Mouse (Mus musculus) CH12.LX (cell line): ENCODE measurements around the gene Plcb1. TPM values are rescaled to one million over a fixed set of nuclear protein-coding genes. Genes with fewer than 3 reads are reported as not detected.

Experiments
- DNase-seq: peaks from one replicate; pipeline ENCODE4 v3.0.0-alpha.2; 2013; ENCODE audit errors: extremely low read depth
- H3K27ac ChIP-seq: 2 replicates; pipeline ENCODE4 v1.5.1; 2012; ENCODE audit warnings: low read depth, mild to moderate bottlenecking, control low read depth, moderate library complexity; ENCODE audit not compliant: insufficient read depth
- H3K27me3 ChIP-seq: replicated peaks from 2 replicates; pipeline ENCODE3; 2012; ENCODE audit warnings: inconsistent platforms
- H3K36me3 ChIP-seq, 2 experiments: replicated peaks in 1 of 2; 2 replicates each; pipeline versions ENCODE3 to v1.6.1; 2012; ENCODE audit warnings: inconsistent platforms in 1 of 2, low read length in 1 of 2, mild to moderate bottlenecking in 1 of 2, mixed read lengths in 1 of 2, moderate library complexity in 1 of 2; ENCODE audit not compliant: control insufficient read depth in 1 of 2, insufficient read depth in 1 of 2
- H3K4me1 ChIP-seq, 2 experiments: 2 replicates each; pipeline ENCODE4 v1.6.1; 2012; ENCODE audit warnings: inconsistent platforms in 1 of 2, moderate library complexity in 1 of 2; ENCODE audit not compliant: insufficient read depth in 2 of 2, control insufficient read depth in 1 of 2
- H3K4me2 ChIP-seq: 2 replicates; pipeline ENCODE4 v1.6.1; 2012; ENCODE audit warnings: low read depth, mild to moderate bottlenecking, control low read depth; ENCODE audit not compliant: poor library complexity, insufficient read depth, severe bottlenecking
- H3K4me3 ChIP-seq, 3 experiments: fragments of 150-350 bp in 1 of 3; sonication (generic) in 1 of 3; replicated peaks in 1 of 3; 2 replicates each; pipeline versions ENCODE3 to v1.5.1; 2011 to 2012; ENCODE audit warnings: low read depth in 2 of 3, low read length in 2 of 3, mild to moderate bottlenecking in 2 of 3, moderate library complexity in 2 of 3, control low read depth in 1 of 3, improper control_type of control experiment in 1 of 3, inconsistent platforms in 1 of 3, mixed read lengths in 1 of 3; ENCODE audit not compliant: poor library complexity in 1 of 3
- H3K79me2 ChIP-seq: replicated peaks from 2 replicates; pipeline ENCODE4 v1.6.1; 2012; ENCODE audit warnings: mild to moderate bottlenecking, moderate library complexity; ENCODE audit not compliant: control insufficient read depth, poor library complexity, insufficient read depth, severe bottlenecking; ENCODE audit errors: extremely low read depth
- H3K9ac ChIP-seq: 2 replicates; pipeline ENCODE4 v1.6.1; 2012; ENCODE audit warnings: low read depth, mild to moderate bottlenecking, control low read depth, moderate library complexity; ENCODE audit not compliant: insufficient read depth
- H3K9me3 ChIP-seq: replicated peaks from 2 replicates; pipeline ENCODE3; 2012; ENCODE audit warnings: low read length, inconsistent platforms, mixed read lengths
- CHD2 ChIP-seq: IDR thresholded peaks from 2 replicates; pipeline ENCODE4 v1.6.1; 2011; ENCODE audit warnings: low read length, improper control_type of control experiment
- JUN ChIP-seq: IDR thresholded peaks from 2 replicates; pipeline ENCODE4 v1.6.1; 2011; ENCODE audit warnings: low read depth, mild to moderate bottlenecking, low read length, improper control_type of control experiment, moderate library complexity; ENCODE audit not compliant: insufficient read depth
- KAT2A ChIP-seq: IDR thresholded peaks from 2 replicates; pipeline ENCODE4 v1.6.1; 2012; ENCODE audit warnings: low read length, improper control_type of control experiment, inconsistent platforms; ENCODE audit not compliant: insufficient replicate concordance
- MAFK ChIP-seq: IDR thresholded peaks from 2 replicates; pipeline ENCODE4 v1.6.1; 2011; ENCODE audit warnings: low read length, improper control_type of control experiment; ENCODE audit not compliant: insufficient replicate concordance
- MAZ ChIP-seq: IDR thresholded peaks from 2 replicates; pipeline ENCODE4 v1.6.1; 2012; ENCODE audit warnings: low read depth, mild to moderate bottlenecking, inconsistent platforms, low read length, improper control_type of control experiment, moderate library complexity
- MEF2A ChIP-seq: IDR thresholded peaks from 2 replicates; pipeline ENCODE4 v1.6.1; 2014; ENCODE audit warnings: low read depth, mild to moderate bottlenecking, inconsistent platforms, low read length, improper control_type of control experiment, borderline replicate concordance
- MYC ChIP-seq: IDR thresholded peaks from 2 replicates; pipeline ENCODE4 v1.6.1; 2011; ENCODE audit warnings: low read depth, mild to moderate bottlenecking, improper control_type of control experiment, low read length
- PAX5 ChIP-seq: IDR thresholded peaks from 2 replicates; pipeline ENCODE4 v1.6.1; 2012; ENCODE audit warnings: low read length, inconsistent platforms, mixed read lengths
- POLR2A ChIP-seq: IDR thresholded peaks from 2 replicates; pipeline ENCODE4 v1.6.1; 2011; ENCODE audit warnings: low read depth, mild to moderate bottlenecking, improper control_type of control experiment, low read length
- SIN3A ChIP-seq: IDR thresholded peaks from 2 replicates; pipeline ENCODE4 v1.6.1; 2012; ENCODE audit warnings: low read length, improper control_type of control experiment, inconsistent platforms
- TBP ChIP-seq: conservative IDR thresholded peaks from 2 replicates; pipeline ENCODE4 v1.6.1; 2011; ENCODE audit warnings: low read depth, low read length, improper control_type of control experiment
- USF2 ChIP-seq: conservative IDR thresholded peaks from 2 replicates; pipeline ENCODE4 v1.6.1; 2011; ENCODE audit warnings: low read depth, low read length, improper control_type of control experiment
- dilution Hi-C: fragments of 300-500 bp; cut with MboI; formaldehyde crosslinking; loops from 2 replicates; pipeline ENCODE4 v1.14.3; 2020; ENCODE audit warnings: low sequenced_read_pairs; ENCODE audit not compliant: extremely low pct_unique_long_range_greater_than_20kb, extremely low pct_ligation_motif_present
- in situ Hi-C: fragments of 300-500 bp; cut with MboI; formaldehyde crosslinking; loops from 3 replicates; pipeline ENCODE4 v1.14.3; 2019; ENCODE audit warnings: low sequenced_read_pairs, low pct_ligation_motif_present, low pct_unique_long_range_greater_than_20kb, mixed read lengths
- polyA plus RNA-seq: library from polyadenylated mRNA; unstranded; fragments of >175 nt; gene quantifications from 2 replicates; pipeline ENCODE4 v1.2.1, GENCODE M21; 2012; ENCODE audit warnings: low read depth; ENCODE audit not compliant: insufficient read length
- total RNA-seq, 2 experiments: library from RNA; depleted of rRNA; stranded (reverse); fragments of 300-350 nt in 1 of 2; fragments of >200 nt in 1 of 2; gene quantifications; 2 replicates each; pipeline ENCODE4 v1.2.3; 2012 to 2014

The Plcb1 gene
- total and polyA plus RNA-seq, 3 experiments, result not detected

DNA sequence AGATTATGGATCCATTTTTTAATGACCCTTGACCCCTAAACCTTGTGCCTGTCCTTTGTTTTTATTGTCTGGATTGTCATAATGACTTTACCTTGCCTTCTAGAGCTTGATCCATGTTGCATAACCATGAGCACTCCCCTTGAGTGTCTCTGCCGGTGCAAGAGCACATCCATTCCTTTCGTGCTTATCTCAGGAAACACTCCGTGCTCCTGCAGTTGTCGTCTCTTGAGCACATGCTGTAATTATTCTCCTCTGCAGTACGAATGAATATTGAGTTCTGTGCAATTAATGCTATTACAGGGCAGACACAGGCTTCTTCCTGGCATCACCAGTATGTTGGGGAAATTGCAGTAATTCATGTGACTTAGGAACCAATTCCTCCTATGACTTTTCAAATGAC, 166.2 kb downstream of the Plcb1 start:
- Histone ChIP-seq H3K79me2 (no peaks in the 10 kb centered on the region), H3K4me2 (no peak overlapping the region), H3K27me3 (no peaks in the 10 kb centered on the region), H3K27ac (no peak overlapping the region), H3K36me3 (no peaks in the 10 kb centered on the region), H3K9me3 (peaks cover 44% of the 10 kb centered on the region), H3K4me1 (no peaks in the 10 kb centered on the region), H3K4me3 (no peak overlapping the region), H3K9ac (no peak overlapping the region)
- TF ChIP-seq POLR2A (no peak), TBP (no peak), PAX5 (no peak), SIN3A (no peak), MEF2A (no peak), JUN (no peak)
- in situ Hi-C loops, result no loop called here
- dilution Hi-C loops, result no loop called here
- DNase-seq, result no peak

DNA sequence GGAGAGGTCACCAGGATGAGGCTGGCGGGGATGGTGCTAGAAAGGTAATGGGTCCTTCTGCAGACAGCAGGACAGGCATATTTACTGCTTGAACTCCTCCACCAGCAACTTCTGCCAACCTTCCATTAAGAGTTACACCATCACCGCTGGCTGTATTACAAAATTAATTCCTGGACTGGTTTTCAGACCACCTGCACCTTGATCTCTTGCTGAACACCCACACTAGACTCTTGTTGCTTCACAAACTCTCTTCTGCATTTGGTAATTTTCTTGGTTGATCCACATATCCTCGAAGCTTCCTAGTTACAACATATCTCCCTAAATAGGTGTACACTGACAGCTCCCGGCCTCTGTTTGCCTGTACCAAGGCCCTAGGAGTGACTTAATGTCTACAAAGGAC, 170.6 kb downstream of the Plcb1 start:
- Histone ChIP-seq H3K79me2 (no peaks in the 10 kb centered on the region), H3K9me3 (peaks cover 55% of the 10 kb centered on the region), H3K36me3 (no peaks in the 10 kb centered on the region), H3K4me1 (no peaks in the 10 kb centered on the region), H3K27ac (no peak overlapping the region), H3K4me2 (no peak overlapping the region), H3K9ac (no peak overlapping the region), H3K27me3 (no peaks in the 10 kb centered on the region), H3K4me3 (no peak overlapping the region)
- in situ Hi-C loops, result no loop called here
- DNase-seq, result no peak
- dilution Hi-C loops, result no loop called here
- no peak for TF ChIP-seq USF2
- no peak for TF ChIP-seq MAZ

DNA sequence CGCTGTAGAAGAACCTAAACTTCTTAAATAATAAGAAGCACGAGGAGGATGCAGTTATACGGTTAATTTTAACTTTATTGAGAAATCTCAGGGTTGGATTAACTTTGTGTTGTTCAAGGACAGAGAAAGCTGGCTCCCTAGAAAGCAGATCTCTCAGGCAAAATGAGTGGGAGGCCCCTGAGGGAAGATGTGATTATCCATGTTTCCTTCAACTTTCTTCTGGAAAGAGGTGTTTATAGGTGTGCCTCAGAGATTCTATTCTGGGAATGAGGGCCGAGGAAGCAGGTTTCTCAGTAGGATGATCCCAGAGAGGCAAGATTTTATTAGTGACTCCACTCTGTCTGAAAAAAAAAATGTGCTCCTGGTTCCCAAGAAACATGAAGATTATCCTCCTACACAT, 180.3 kb downstream of the Plcb1 start:
- H3K4me2 ChIP-seq, result no peak overlapping the region
- dilution Hi-C loops, result no loop called here
- no peaks in the 10 kb centered on the region for H3K27me3 ChIP-seq
- H3K27ac ChIP-seq, result no peak overlapping the region
- no peak overlapping the region for H3K9ac ChIP-seq
- H3K79me2 ChIP-seq, result no peaks in the 10 kb centered on the region
- H3K36me3 ChIP-seq, result no peaks in the 10 kb centered on the region
- H3K9me3 ChIP-seq, result peaks cover 38% of the 10 kb centered on the region
- TF ChIP-seq KAT2A (no peak), MYC (no peak), CHD2 (no peak), MAFK (no peak)
- H3K4me3 ChIP-seq, result no peak overlapping the region
- DNase-seq, result no peak
- H3K4me1 ChIP-seq, result no peaks in the 10 kb centered on the region
- in situ Hi-C loops, result no loop called here
